Mouse (Mus musculus): ENCODE data around the gene Ccdc71.
A peak's percentile ranks its signal among the peaks of the same experiment; 100 is the strongest.

Ccdc71 gene

DNA sequence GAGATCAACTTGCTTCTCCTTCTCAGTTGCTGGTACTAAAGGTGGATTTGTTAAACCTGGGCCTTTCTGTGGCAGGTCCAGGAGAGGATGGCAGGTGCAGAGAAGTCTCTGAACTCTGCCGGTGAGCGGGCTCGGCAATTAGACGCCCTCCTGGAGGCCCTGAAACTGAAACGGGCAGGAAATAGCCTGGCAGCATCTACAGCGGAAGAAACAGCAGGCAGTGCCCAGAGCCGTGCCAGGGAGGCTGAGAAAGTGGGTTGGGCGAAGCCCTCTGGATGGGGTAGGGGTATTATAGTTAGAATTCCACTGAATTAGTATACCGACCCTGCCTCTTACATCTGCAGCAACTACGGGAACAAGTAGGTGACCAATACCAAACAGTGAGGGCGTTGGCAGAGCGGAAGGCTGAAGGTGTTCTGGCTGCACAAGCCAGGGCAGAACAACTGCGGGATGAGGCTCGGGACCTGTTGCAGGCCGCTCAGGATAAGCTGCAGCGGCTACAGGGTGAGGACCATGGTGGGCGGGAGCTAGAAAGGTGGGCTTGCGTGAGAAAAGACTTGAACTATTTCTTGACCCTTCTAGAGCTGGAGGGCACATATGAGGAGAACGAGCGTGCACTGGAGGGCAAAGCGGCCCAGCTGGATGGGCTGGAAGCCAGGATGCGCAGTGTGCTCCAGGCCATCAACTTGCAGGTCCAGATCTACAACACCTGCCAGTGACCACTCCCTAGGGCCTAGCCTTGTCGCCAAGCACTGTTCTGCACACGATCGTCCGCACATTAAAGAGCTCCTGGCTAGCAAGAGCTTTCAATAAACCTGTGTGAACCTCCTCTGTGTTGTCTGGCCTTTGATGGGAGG lies 29.6 kb downstream of the Ccdc71 start:
- DNase-seq (ENCODE audit: low read depth, low spot score), result no peak

DNA sequence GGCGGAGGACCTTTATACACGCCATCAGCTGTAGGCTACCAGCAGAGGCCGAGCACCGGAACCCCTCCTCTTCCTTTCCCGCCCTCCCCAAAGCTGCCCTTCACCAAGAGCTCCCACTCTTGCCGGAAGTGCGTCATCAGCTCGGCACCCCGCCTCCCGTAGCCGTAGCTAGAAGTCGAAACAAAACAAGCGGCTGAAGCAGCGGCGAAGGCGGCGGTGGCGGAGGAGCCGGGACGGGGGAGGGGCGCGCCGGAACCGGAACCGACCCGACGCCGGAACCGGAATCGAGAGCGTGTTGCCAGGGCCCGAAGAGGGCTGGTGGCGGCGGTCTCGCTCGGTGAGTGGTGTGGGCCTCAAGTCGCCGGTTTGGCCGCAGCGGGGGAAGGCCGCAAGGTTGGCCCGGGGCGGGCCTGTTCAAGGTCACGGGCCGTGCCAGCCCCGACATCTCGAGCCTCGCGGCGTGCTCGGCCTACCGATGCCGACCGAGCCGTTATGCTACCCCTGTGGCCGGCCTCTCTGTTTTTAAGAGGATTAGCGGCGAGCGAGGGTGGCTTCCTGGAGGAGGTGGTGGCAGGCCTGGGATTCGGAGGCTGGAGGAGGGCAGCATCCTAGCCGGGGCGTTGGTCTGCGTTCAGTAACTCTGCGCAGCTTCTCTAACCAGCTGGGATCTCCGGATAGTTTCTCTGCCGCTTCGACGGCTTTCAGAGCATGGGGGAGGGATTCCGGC lies 30.4 kb downstream of the Ccdc71 start, which contains the start of gene Usp19:
Gene Usp19 (plus strand): TSS at position 44 of the 727 bp plus-strand sequence.
- DNase-seq (ENCODE audit: low read depth, low spot score), result peak; percentile 94

DNA sequence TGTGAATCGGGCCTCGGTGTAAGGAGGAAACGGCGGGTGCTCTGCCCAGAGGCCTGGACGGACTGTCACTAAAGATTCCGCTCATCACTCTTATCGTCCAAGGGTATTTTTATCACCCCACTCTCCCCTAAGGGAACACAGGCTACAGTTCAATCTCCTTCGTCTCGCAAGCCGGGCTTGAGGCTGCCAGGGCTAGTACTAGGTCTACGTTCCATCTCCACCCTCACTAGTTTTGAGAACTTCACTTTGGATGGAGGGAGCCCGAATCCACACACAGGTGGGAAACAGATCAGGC lies 30.9 kb downstream of the Ccdc71 start:
- no peak for DNase-seq (ENCODE audit: low read depth, low spot score)

DNA sequence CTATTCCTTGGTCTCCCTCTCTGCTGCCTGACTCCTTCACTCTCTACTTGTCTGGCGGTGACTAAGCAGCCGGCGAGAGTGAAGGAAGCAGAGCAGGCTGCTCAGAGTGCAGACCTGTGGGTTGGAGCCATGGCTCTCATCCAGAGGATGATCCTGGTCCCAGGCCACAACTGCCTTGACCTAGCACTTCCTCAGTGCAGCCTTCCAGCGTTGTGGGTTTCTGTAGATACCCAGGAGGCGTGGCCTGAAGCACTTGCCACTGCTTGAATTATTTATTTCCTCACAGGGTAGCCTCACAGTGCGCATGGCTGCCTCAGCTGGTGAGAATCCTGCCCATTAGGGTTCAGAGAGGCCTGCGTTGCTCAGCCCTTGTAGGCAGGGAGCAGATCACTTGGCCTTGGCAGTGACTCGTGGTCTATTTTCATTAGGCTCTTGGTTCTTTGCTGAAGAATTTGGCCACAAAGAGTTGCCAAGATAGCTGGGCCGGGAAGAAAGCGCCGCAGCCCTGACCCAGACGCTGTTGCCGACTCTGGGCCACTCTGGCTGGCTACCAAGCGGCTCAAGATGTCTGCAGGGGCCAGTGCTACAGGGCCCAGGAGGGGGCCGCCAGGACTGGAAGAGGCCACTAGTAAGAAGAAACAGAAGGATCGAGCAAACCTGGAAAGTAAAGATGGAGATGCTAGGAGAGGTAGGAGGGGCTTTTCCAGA lies 31.9 kb downstream of the Ccdc71 start:
- DNase-seq (ENCODE audit: low read depth, low spot score), result no peak

DNA sequence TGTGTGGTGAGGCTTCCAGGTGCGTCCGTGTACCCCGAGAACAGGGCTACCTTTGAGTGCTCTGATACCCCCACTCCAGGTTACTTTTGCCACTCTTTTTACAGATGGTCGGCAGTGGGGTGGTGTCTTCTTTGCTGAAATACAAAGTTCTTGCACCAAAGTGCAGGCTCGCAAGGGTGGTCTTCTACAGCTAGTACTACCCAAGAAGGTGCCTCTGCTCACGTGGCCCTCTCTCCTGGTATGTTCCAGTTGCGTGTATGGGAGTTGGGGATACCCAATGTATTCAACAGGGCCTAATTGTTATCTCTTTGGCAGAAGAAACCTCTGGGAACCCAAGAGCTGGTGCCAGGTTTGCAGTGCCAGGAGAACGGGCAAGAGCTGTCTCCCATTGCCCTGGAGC lies 32.9 kb downstream of the Ccdc71 start:
- no peak for DNase-seq (ENCODE audit: low read depth, low spot score)

DNA sequence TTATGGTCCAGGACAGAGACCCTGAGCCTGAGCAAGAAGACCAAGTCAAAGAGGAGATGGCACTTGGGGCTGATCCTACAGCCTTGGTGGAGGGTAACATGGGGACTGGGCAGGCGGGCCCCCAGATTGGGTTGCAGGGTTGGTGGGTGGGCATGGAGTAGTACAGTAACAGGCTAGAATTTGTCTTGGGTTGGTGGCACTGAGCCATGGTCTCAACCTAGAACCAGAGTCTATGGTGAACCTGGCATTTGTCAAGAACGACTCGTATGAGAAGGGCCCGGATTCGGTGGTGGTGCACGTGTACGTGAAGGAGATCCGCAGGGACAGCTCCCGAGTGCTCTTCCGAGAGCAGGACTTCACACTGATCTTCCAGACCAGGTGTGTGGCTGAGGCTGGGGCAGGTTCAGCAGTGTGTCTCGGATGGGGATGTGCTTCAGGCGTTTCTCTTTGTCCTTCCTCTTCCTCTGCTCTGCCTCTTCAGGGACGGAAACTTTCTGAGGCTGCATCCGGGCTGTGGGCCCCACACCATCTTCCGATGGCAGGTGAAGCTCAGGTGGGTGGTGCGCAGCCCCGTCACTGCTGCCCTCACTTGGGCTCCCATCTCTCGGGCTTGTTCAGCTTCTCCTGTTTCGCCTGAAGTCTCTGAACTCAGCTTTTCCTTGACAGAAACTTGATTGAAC lies 34.0 kb downstream of the Ccdc71 start:
- no peak for DNase-seq (ENCODE audit: low read depth, low spot score)

DNA sequence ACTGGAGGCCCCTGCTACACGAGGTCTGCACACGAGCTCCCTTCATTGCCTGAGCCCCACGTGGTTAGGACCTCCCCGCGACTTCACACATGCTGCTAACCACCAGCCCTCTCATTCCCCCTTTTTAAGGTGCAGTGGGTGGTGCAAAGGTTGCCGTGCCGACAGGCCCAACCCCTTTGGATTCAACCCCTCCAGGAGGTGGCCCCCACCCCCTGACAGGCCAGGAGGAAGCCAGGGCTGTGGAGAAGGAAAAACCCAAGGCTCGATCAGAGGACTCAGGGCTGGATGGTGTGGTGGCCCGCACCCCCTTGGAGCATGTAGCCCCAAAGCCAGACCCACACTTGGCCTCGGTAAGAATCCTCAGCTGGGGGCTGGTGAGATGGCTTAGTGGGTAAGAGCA lies 34.6 kb downstream of the Ccdc71 start:
- no peak for DNase-seq (ENCODE audit: low read depth, low spot score)

DNA sequence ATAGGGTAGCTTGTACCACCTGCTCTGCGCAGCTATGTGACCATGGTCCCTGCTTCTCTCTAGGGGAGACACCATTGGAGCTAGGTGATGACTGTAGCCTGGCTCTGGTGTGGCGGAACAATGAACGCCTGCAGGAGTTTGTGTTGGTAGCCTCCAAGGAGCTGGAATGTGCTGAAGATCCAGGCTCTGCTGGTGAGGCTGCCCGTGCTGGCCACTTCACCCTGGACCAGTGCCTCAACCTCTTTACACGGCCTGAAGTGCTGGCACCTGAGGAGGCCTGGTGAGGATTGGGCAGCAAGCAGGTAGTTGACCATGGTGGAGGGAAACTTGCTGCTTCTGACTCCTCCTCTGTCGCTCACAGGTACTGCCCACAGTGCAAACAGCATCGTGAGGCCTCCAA lies 38.9 kb downstream of the Ccdc71 start:
- DNase-seq (ENCODE audit: low read depth, low spot score), result no peak

DNA sequence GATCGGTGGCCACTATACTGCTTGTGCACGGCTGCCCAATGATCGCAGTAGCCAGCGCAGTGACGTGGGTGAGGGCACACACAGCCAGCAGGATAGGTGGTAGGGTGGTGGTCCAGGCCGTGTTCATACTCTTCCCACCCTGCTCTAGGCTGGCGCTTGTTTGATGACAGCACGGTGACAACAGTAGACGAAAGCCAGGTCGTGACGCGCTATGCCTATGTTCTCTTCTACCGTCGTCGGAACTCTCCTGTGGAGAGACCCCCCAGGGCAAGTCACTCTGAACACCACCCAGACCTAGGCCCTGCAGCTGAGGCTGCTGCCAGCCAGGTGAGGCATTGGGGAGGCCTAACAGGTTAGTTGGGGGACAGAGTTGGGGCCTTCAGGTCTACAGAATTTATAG lies 39.6 kb downstream of the Ccdc71 start:
- DNase-seq (ENCODE audit: low read depth, low spot score), result no peak

DNA sequence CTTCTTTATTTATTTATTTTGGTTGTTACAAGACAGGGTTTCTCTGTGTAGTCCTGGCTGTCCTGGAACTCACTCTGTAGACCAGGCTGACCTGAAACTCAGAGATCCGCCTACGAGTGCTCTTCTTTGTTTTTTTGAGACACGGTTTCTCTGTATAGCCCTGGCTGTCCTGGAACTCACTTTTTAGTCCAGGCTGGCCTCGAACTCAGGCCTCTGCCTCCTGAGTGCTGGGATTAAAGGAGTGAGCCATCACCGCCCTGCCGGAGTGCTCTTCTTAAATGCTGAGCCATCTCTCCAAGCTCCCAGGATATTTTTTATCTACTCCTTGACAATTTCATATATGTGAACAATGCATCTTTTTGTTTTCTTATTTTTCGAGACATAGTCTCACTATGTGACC lies 46.6 kb downstream of the Ccdc71 start:
- no peak for DNase-seq (ENCODE audit: low read depth, low spot score)

DNA sequence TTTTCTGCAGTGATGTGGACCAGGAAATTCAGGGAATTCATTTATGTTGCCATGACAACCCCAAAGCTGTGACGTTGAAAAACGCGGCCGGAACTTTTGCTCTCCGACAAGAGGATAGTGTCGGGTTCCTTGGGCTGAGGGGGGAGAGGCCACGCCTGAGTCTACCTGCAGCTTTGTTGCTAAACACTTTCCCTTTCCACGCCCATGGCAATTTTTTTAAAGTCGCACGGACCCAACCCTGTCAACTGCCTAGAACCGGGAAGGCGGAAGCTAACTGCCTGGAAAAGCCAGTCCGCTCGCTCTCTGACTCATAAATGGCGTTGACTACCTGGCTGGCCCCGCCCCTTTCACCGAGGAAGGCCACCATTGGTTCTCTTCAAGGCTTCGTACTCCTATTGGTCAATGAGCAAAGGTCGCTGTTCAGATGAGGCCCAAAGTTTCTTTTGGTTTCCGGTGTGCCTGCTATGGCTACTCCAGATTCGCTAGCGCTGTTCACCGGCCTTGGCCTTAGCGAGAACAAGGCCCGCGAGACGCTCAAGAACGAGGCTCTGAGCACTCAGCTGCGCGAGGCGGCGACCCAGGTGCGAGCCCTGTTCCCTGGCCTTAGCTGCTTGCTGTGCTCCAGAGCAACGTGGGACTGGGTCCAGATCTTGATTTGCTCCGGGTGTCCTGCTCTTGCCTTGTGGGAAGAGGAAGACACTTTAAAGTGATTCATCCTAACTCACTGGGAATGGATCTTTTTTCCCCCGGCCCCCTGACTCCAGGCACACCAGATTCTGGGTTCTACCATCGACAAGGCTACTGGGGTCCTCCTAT lies 47.5 kb downstream of the Ccdc71 start, which contains the start of gene Qars:
Gene Qars (plus strand): TSS at position 88 of the 816 bp plus-strand sequence.
- DNase-seq (ENCODE audit: low read depth, low spot score), result peak; percentile 80

DNA sequence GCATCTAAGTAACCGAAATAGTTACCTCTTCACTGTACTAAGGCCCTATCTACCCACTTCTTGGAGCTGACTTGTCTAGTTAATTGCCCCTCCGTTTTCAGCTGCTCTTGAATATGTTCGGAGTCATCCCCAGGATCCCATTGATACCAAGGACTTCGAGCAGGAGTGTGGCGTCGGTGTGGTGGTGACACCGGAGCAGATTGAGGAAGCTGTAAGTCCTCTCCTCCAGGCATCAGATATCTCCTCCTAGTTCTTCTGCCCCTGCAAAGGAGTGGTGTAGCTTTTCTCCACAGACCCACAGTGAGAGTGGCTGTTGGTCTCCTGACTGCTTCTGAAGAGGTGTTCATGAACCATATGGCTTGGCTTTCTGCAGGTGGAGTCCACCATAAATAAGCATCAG lies 48.4 kb downstream of the Ccdc71 start:
- no peak for DNase-seq (ENCODE audit: low read depth, low spot score)
